Mouse (Mus musculus) c-Kit-positive CD71-positive TER-119-negative erythroid progenitor cells, embryonic 14.5 days (primary cell): ENCODE measurements around the gene Zbtb17.

Source experiments
- DNase-seq: peaks from one replicate; pipeline ENCODE4 v3.0.0-alpha.2; 2013; ENCODE audit warnings: low read depth

Zbtb17 gene

GRCm38 (mm10) chr4:141488670-141489069, 44.2 kb downstream of the Zbtb17 start:
- peak; percentile 13 for DNase-seq

GRCm38 (mm10) chr4:141500637-141501036, 56.2 kb downstream of the Zbtb17 start:
- no peak for DNase-seq

GRCm38 (mm10) chr4:141501058-141501457, 56.6 kb downstream of the Zbtb17 start:
- DNase-seq: no peak

- no peak for DNase-seq
Observed at GRCm38 (mm10) chr4:141502723-141503122, 58.3 kb downstream of the Zbtb17 start.

- no peak for DNase-seq
Observed at GRCm38 (mm10) chr4:141504471-141504870, 60.0 kb downstream of the Zbtb17 start.

GRCm38 (mm10) chr4:141505810-141506209, 61.4 kb downstream of the Zbtb17 start:
- no peak for DNase-seq

GRCm38 (mm10) chr4:141506352-141506751, 61.9 kb downstream of the Zbtb17 start:
- DNase-seq: no peak

GRCm38 (mm10) chr4:141506893-141507292, 62.4 kb downstream of the Zbtb17 start:
- no peak for DNase-seq

GRCm38 (mm10) chr4:141510457-141510856, 66.0 kb downstream of the Zbtb17 start:
- DNase-seq: no peak

- no peak for DNase-seq
Observed at GRCm38 (mm10) chr4:141512145-141512544, 67.7 kb downstream of the Zbtb17 start.

GRCm38 (mm10) chr4:141514179-141514641, 69.8 kb downstream of the Zbtb17 start:
- DNase-seq: no peak
